Mouse (Mus musculus) megakaryocyte-erythroid progenitor cell, adult 5 weeks (primary cell): ENCODE data around the gene Ssbp1. TPM values are rescaled to one million over a fixed set of nuclear protein-coding genes. Genes with fewer than 3 reads are reported as not detected.

Experiments used
- polyA plus RNA-seq: library from polyadenylated mRNA; stranded (reverse); fragments of >175 nt; gene quantifications from 2 replicates; pipeline ENCODE4 v1.2.3, GENCODE M21; 2012

Gene Ssbp1
- polyA plus RNA-seq, result 28.9 and 31.7 TPM in 2 replicates

DNA sequence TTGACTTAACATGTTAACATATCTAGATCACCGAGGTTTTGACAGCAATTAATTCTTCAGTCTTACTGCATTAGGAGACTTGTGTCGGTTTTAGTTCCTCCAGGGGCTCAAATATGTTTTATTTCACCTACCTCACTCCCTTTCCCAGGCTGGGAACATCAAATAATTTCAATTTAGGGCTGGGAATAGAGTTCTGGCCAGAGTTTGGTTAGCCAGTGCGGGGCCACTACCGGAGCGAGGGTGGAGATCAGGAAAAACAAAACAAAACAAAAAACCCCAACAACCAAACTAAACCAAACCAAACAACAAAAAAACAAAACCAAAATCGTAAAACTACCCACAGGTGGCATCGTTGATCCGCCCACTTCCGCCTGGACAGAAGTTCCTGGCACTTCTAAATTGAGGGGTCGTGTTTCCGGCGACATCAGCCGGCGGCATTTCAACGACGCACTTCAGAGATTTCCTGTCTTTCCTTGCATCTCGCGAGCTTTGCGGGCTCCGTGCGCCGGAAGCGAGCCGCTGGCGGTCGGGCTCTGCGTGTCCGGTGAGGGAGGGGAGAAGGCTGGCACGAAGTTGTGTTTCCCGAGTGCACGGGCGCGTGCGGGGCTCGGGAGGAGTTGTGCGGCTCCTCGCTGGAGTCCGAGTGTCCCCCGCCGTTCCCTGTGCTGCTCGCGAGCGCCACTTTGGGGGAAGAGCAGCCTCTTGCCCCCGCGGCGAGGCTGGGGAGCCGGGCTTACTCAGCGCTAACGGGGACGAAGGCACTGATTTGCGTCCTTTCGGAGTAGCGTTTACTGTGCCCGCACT is at the start of gene Ssbp1:
Gene Ssbp1, plus strand, starts transcription at position 437 of the 804 bp plus-strand sequence.

GRCm38 (mm10) chr6:40436047-40436483 is 35.1 kb upstream of the Ssbp1 start, which contains the start of gene E330009J07Rik:
Gene E330009J07Rik (minus strand): TSS chr6:40436135.

DNA sequence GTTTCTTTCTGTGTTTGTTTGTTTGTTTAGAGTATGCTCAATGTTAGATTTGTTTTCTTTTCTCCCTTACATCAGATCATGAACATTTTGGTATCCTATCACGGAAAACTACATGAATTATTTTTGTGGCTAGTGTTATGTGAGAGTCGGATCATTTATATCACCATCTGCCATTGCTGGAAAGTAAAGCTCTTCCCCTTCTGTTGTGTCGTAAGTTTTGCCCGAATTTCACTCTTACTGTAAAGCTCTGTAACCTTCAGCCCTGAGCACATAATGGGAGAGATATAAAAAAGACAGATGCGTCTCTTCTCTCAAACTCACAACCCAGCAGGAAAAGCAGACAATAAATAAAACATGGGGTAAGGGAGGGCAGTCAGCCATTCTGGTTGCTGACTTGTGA is 32.2 kb upstream of the Ssbp1 start, which contains the start of gene Wee2:
Gene Wee2, plus strand, starts transcription at position 153 of the 400 bp plus-strand sequence.

GRCm38 (mm10) chr6:40490933-40491332 is 19.8 kb downstream of the Ssbp1 start, which contains the start of gene Tas2r137:
Gene Tas2r137 (plus strand): TSS chr6:40491233.

GRCm38 (mm10) chr6:40493229-40493628 is 22.1 kb downstream of the Ssbp1 start, which contains the start of gene Tas2r108:
Gene Tas2r108 (plus strand): TSS chr6:40493529.

DNA sequence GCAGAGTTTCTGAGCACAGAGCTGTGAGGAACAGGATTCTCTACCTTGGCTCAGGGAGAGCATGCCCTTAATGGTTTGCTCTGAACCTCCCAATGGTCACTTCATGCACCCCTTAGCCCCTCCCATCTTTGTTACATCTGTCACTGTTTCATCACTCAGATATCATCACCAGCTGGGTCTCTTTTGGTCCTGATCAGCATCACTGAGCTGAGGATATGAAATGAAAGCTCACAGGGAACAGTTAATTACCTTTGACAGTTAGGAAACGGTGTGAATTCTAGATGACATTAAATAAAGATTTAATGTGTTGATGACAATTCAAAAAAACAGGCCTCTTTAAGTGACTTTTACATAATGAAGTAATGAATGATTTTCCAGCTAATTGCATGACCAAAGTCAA is 48.3 kb downstream of the Ssbp1 start, which contains the start of gene Prss37:
Gene Prss37, minus strand, starts transcription at position 101 of the 400 bp plus-strand sequence.

Other genes starting within 250 kb of the Ssbp1 start
- 4.8 and 6.4 TPM in 2 replicates for gene Agk, start 146.2 kb upstream of the Ssbp1 start, polyA plus RNA-seq
- gene E330009J07Rik, start 35.2 kb upstream of the Ssbp1 start, polyA plus RNA-seq, result 4.2 and 5.3 TPM in 2 replicates
- not detected in 2 replicates for gene Wee2, start 32.3 kb upstream of the Ssbp1 start, polyA plus RNA-seq
- gene Tas2r137, start 19.9 kb downstream of the Ssbp1 start, polyA plus RNA-seq, result not detected in 2 replicates
- gene Tas2r108, start 22.2 kb downstream of the Ssbp1 start, polyA plus RNA-seq, result not detected in 2 replicates
- gene Prss37, start 48.2 kb downstream of the Ssbp1 start, polyA plus RNA-seq, result not detected in 2 replicates
- gene Olfr461, start 83.7 kb downstream of the Ssbp1 start, polyA plus RNA-seq, result not detected in 2 replicates
- not detected in 2 replicates for gene Olfr460, start 98.1 kb downstream of the Ssbp1 start, polyA plus RNA-seq
- 3.7 and 6.0 TPM in 2 replicates for gene Clec5a, start 114.5 kb downstream of the Ssbp1 start, polyA plus RNA-seq
- not detected in 2 replicates for gene Tas2r138, start 142.0 kb downstream of the Ssbp1 start, polyA plus RNA-seq
- 1.8 and 2.6 TPM in 2 replicates for gene Mgam, start 157.5 kb downstream of the Ssbp1 start, polyA plus RNA-seq